Comparison of ENCODE assay signal across 26 mouse cellular contexts in the genomic region with DNA sequence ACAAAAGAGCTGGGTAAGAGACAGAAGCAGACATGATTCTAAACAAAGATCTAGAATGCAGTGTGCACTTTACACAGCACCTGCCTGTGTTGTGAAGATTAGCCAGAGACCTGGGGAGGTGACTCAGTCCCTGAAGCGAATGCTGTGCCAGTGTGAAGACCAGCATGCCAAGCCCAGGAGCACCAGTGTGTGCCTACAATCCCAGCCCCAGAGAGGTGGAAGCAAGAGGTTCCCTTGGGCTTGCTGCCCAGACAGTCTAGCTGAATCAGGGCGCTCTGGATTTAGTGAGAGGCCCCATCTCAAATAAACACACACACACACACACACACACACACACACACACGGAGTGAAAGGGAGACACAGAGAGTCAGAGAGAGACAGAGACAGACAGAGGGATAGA. TPM values are rescaled to one million over a fixed set of nuclear protein-coding genes. Genes with fewer than 3 reads are reported as not detected.
DNase-seq lines count a peak whose midpoint lies in the region; ATAC-seq and TF ChIP-seq lines count a peak whose summit lies in the region.
"Had no signal": no experiment of that assay in that cellular context is flagged by ENCODE, and none has a peak within 500 bp of the region (broad histone marks: within the 10 kb centered on the region; RNA-seq: fewer than 3 reads in every experiment).

No protein-coding gene starts in this region.

- H3K27me3 ChIP-seq in liver, embryonic 13.5 days = peaks cover 25% of the 10 kb centered on the region
- H3K27me3 ChIP-seq in liver, embryonic 12.5 days (replicated peaks) = peaks cover 34% of the 10 kb centered on the region
- no peaks in the 10 kb centered on the region for H3K27me3 ChIP-seq in cerebellum, adult 2 months (ENCODE audit: control insufficient read depth, insufficient read depth, low read length)
- no peaks in the 10 kb centered on the region for H3K27me3 ChIP-seq in embryonic facial prominence, embryonic 10.5 days (replicated peaks; ENCODE audit: low read depth, poor library complexity, severe bottlenecking)
- H3K27me3 ChIP-seq: CH12.LX; forebrain, embryonic 13.5 days; heart, embryonic 12.5 days; limb, embryonic 13.5 days had no signal

- no peak overlapping the region for H3K4me3 ChIP-seq in liver, embryonic 13.5 days (replicated peaks)
- H3K4me3 ChIP-seq in liver, embryonic 12.5 days = no peak overlapping the region
- H3K4me3 ChIP-seq in cerebellum, adult 2 months (replicated peaks; ENCODE audit: insufficient read depth, low read depth, low read length) = no peak overlapping the region
- no peak overlapping the region for H3K4me3 ChIP-seq in embryonic facial prominence, embryonic 10.5 days
- H3K4me3 ChIP-seq: forebrain, embryonic 13.5 days; heart, embryonic 12.5 days; hindbrain, embryonic 13.5 days; limb, embryonic 13.5 days had no signal

- 0 out of 2 replicates have a peak overlapping the region, but pooled peaks have one; percentile 15 for H3K27ac ChIP-seq in liver, embryonic 13.5 days
- no peak overlapping the region for H3K27ac ChIP-seq in liver, embryonic 12.5 days
- peak overlapping the region; percentile 5; the same call in 1 of the 2 replicates for H3K27ac ChIP-seq in cerebellum, adult 2 months (ENCODE audit: insufficient read depth, low read length)
- H3K27ac ChIP-seq in embryonic facial prominence, embryonic 10.5 days (replicated peaks) = no peak overlapping the region
- H3K27ac ChIP-seq: forebrain, embryonic 13.5 days; hindbrain, embryonic 13.5 days; limb, embryonic 13.5 days; liver, embryonic 14.5 days; stomach, postnatal 0 days had no signal

- H3K36me3 ChIP-seq in liver, embryonic 13.5 days = no peaks in the 10 kb centered on the region
- no peaks in the 10 kb centered on the region for H3K36me3 ChIP-seq in liver, embryonic 12.5 days
- no peaks in the 10 kb centered on the region for H3K36me3 ChIP-seq in embryonic facial prominence, embryonic 10.5 days (replicated peaks)
- H3K36me3 ChIP-seq: heart, embryonic 12.5 days; hindbrain, embryonic 13.5 days; limb, embryonic 13.5 days had no signal

- TF ChIP-seq POLR2A in cerebellum, adult 2 months (IDR thresholded peaks at IDR 0.05; ENCODE audit: borderline replicate concordance, insufficient read depth, low read length) = no peak

- WGBS in liver, embryonic 13.5 days (ENCODE audit: insufficient replicate concordance) = 70% methylated on average over 3 of the region's 3 CpGs
- WGBS in liver, embryonic 12.5 days (ENCODE audit: insufficient replicate concordance) = 60% methylated on average over 3 of the region's 3 CpGs
- WGBS in cerebellum, adult 2 months = 29% methylated on average over 3 of the region's 3 CpGs
- WGBS in embryonic facial prominence, embryonic 10.5 days = 74% methylated on average over 3 of the region's 3 CpGs

- TF ChIP-seq CTCF in cerebellum, adult 2 months (IDR thresholded peaks at IDR 0.05; ENCODE audit: borderline replicate concordance, insufficient read depth, low read depth, low read length) = no peak

- H3K9ac ChIP-seq in liver, embryonic 13.5 days = peak overlapping the region; percentile 37; the same call in 1 of the 2 replicates
- H3K9ac ChIP-seq in liver, embryonic 12.5 days = no peak overlapping the region
- H3K9ac ChIP-seq: forebrain, embryonic 13.5 days; heart, embryonic 12.5 days; hindbrain, embryonic 13.5 days; limb, embryonic 13.5 days; liver, embryonic 14.5 days had no signal

- H3K9me3 ChIP-seq in liver, embryonic 13.5 days (replicated peaks) = no peaks in the 10 kb centered on the region
- no peaks in the 10 kb centered on the region for H3K9me3 ChIP-seq in liver, embryonic 12.5 days (replicated peaks)
- no peaks in the 10 kb centered on the region for H3K9me3 ChIP-seq in embryonic facial prominence, embryonic 10.5 days
- H3K9me3 ChIP-seq: forebrain, embryonic 13.5 days; heart, embryonic 12.5 days; hindbrain, embryonic 13.5 days; limb, embryonic 13.5 days had no signal

- peaks cover 93% of the 10 kb centered on the region for H3K4me1 ChIP-seq in liver, embryonic 13.5 days (replicated peaks)
- peaks cover 82% of the 10 kb centered on the region for H3K4me1 ChIP-seq in liver, embryonic 12.5 days
- H3K4me1 ChIP-seq in cerebellum, adult 2 months (ENCODE audit: control insufficient read depth, insufficient read depth, low read length) = peaks cover 18% of the 10 kb centered on the region
- peaks cover 9% of the 10 kb centered on the region for H3K4me1 ChIP-seq in embryonic facial prominence, embryonic 10.5 days

- H3K4me2 ChIP-seq in liver, embryonic 13.5 days = no peak overlapping the region
- no peak overlapping the region for H3K4me2 ChIP-seq in liver, embryonic 12.5 days
- H3K4me2 ChIP-seq: forebrain, embryonic 13.5 days; heart, embryonic 12.5 days; hindbrain, embryonic 13.5 days; limb, embryonic 13.5 days; midbrain, embryonic 11.5 days had no signal

- ATAC-seq in liver, embryonic 13.5 days (ENCODE audit: low read depth) = no peak
- no peak for ATAC-seq in liver, embryonic 12.5 days
- ATAC-seq: activated CD4-positive, CD25-positive, alpha-beta regulatory T cell, adult 4 months; forebrain, embryonic 13.5 days; intestine, embryonic 16.5 days; midbrain, embryonic 16.5 days had no signal

- DNase-seq in adrenal gland, postnatal 14 days = peak; percentile 9
- no peak for DNase-seq in adrenal gland, postnatal 10 days
- DNase-seq in liver, embryonic 13.5 days = no peak
- DNase-seq in cerebellum, adult 2 months = peak; percentile 76 to 87
- peak; percentile 70 to 80 for DNase-seq in cerebellum, postnatal 25 days
- DNase-seq in embryonic facial prominence, embryonic 10.5 days (ENCODE audit: low spot score) = no peak
- no peak for DNase-seq in layer of hippocampus, postnatal 10 days (ENCODE audit: low spot score in 2 of 2)
- DNase-seq: adrenal gland, adult 8-10 months; gastrocnemius, postnatal 25 days; heart, postnatal 4 days; kidney, adult 9 months; kidney, postnatal 14 days; lung, postnatal 36 days; right cerebral cortex, postnatal 25 days had no signal

RNA-seq across cellular contexts. Expression of gene D5Ertd579e, which starts 22.1 kb away (rescaled TPM):
- total RNA-seq in adrenal gland, postnatal 14 days (2021) = 60.2 and 61.5 TPM in 2 replicates
- 10 to 100 TPM; 49.6 to 64.1 TPM for total RNA-seq in adrenal gland, postnatal 10 days (2021)
- polyA plus RNA-seq in liver, embryonic 13.5 days (2015; fragmentation: Nextera tagmentation; extraction: Ambion mirVana) = 21.9 and 25.3 TPM in 2 replicates
- 28.2 and 28.5 TPM in 2 replicates for polyA plus RNA-seq in liver, embryonic 12.5 days (2016; fragmentation: Nextera tagmentation; extraction: Ambion mirVana)
- 69.4 and 75.9 TPM in 2 replicates for polyA plus RNA-seq in cerebellum, adult 2 months (2012; rRNA removed)
- polyA plus RNA-seq in embryonic facial prominence, embryonic 10.5 days (2016; fragmentation: Nextera tagmentation; extraction: Ambion mirVana) = 25.7 and 28.5 TPM in 2 replicates
- 100 to 1,000 TPM in 1 of 2 experiments, 10 to 100 TPM in 1; 99.8 to 117 TPM for total RNA-seq in layer of hippocampus, postnatal 10 days (2021)

RNA-seq across cellular contexts. Expression of gene Bloc1s4, which starts 30.6 kb away (rescaled TPM):
- 23.7 and 27.2 TPM in 2 replicates for total RNA-seq in adrenal gland, postnatal 14 days (2021)
- total RNA-seq in adrenal gland, postnatal 10 days (2021) = 10 to 100 TPM; 22.6 to 27.2 TPM
- 15.5 and 16.7 TPM in 2 replicates for polyA plus RNA-seq in liver, embryonic 13.5 days (2015; fragmentation: Nextera tagmentation; extraction: Ambion mirVana)
- polyA plus RNA-seq in liver, embryonic 12.5 days (2016; fragmentation: Nextera tagmentation; extraction: Ambion mirVana) = 23.7 and 26.8 TPM in 2 replicates
- 27.0 and 27.7 TPM in 2 replicates for polyA plus RNA-seq in cerebellum, adult 2 months (2012; rRNA removed)
- 20.5 and 24.2 TPM in 2 replicates for polyA plus RNA-seq in embryonic facial prominence, embryonic 10.5 days (2016; fragmentation: Nextera tagmentation; extraction: Ambion mirVana)
- 10 to 100 TPM; 18.0 to 19.8 TPM for total RNA-seq in layer of hippocampus, postnatal 10 days (2021)

Comparison
In these comparisons a context has a peak if more than half of its experiments do, and no peak if none do; other contexts are left out.
1. DNase-seq: peak in adrenal gland, postnatal 14 days (single experiment), cerebellum, adult 2 months (2 of 2) and cerebellum, postnatal 25 days (2 of 2); none in adrenal gland, postnatal 10 days (single experiment), liver, embryonic 13.5 days (single experiment), embryonic facial prominence, embryonic 10.5 days (single experiment) and layer of hippocampus, postnatal 10 days (0 of 2).
2. H3K27ac ChIP-seq: peak in liver, embryonic 13.5 days (single experiment) and cerebellum, adult 2 months (single experiment); none in liver, embryonic 12.5 days (single experiment) and embryonic facial prominence, embryonic 10.5 days (single experiment).